Mouse (Mus musculus) hindbrain, embryonic 14.5 days (tissue): ENCODE measurements around the gene Cnnm1. TPM values are rescaled to one million over a fixed set of nuclear protein-coding genes. Genes with fewer than 3 reads are reported as not detected.

ENCODE experiments used
- ATAC-seq: fragments of 200-750 bp; cut with Nextera tagmentation; 2 replicates; pipeline ENCODE4 v1.8.0; 2017; ENCODE audit warnings: moderate number of reproducible peaks, mild to moderate bottlenecking, moderate TSS enrichment, moderate library complexity; ENCODE audit not compliant: low FRiP score
- DNase-seq: peaks from one replicate; pipeline ENCODE4 v3.0.0-alpha.2; 2015; ENCODE audit warnings: low spot score
- H3K27ac ChIP-seq: fragments of 300-500 bp; sonication (generic); 2 replicates; pipeline ENCODE4 v1.5.1; 2014; ENCODE audit warnings: mild to moderate bottlenecking, moderate library complexity
- H3K27me3 ChIP-seq: fragments of 300-500 bp; sonication (generic); 2 replicates; pipeline ENCODE4 v1.6.1; 2014; ENCODE audit warnings: mild to moderate bottlenecking, low read length, mixed read lengths; ENCODE audit not compliant: control insufficient read depth, insufficient read depth
- H3K36me3 ChIP-seq: fragments of 300-500 bp; sonication (generic); replicated peaks from 2 replicates; pipeline ENCODE4 v1.6.1; 2014; ENCODE audit not compliant: control insufficient read depth, insufficient read depth
- H3K4me1 ChIP-seq: fragments of 300-500 bp; sonication (generic); replicated peaks from 2 replicates; pipeline ENCODE4 v1.6.1; 2014; ENCODE audit warnings: antibody characterized with exemption, low read length, mixed read lengths; ENCODE audit not compliant: control insufficient read depth, insufficient read depth
- H3K4me2 ChIP-seq: fragments of 300-500 bp; sonication (generic); replicated peaks from 2 replicates; pipeline ENCODE4 v1.6.1; 2014; ENCODE audit warnings: mild to moderate bottlenecking, moderate library complexity
- H3K4me3 ChIP-seq: fragments of 300-500 bp; sonication (generic); replicated peaks from 2 replicates; pipeline ENCODE4 v1.5.1; 2014; ENCODE audit warnings: mild to moderate bottlenecking, low read length
- H3K9ac ChIP-seq: fragments of 300-500 bp; sonication (generic); 2 replicates; pipeline ENCODE4 v1.6.1; 2014
- H3K9me3 ChIP-seq: fragments of 300-500 bp; sonication (generic); 2 replicates; pipeline ENCODE4 v1.6.1; 2016; ENCODE audit warnings: low read length; ENCODE audit not compliant: control insufficient read depth
- WGBS: fragments of 180-500 bp; shearing (Covaris S2); extraction: QIAGEN DNeasy Blood & Tissue Kit; methylation state at CpG from one replicate; pipeline ENCODE4 v1.1.7; 2014; 5-methylcytosine and 5-hydroxymethylcytosine counted together
- polyA plus RNA-seq: library from polyadenylated mRNA; unstranded; fragments of >200 nt; fragmentation: Nextera tagmentation; extraction: Ambion mirVana; gene quantifications from 2 replicates; pipeline ENCODE4 v1.2.1, GENCODE M21; 2014

Cnnm1 gene
- polyA plus RNA-seq = 4.4 and 4.5 TPM in 2 replicates

DNA sequence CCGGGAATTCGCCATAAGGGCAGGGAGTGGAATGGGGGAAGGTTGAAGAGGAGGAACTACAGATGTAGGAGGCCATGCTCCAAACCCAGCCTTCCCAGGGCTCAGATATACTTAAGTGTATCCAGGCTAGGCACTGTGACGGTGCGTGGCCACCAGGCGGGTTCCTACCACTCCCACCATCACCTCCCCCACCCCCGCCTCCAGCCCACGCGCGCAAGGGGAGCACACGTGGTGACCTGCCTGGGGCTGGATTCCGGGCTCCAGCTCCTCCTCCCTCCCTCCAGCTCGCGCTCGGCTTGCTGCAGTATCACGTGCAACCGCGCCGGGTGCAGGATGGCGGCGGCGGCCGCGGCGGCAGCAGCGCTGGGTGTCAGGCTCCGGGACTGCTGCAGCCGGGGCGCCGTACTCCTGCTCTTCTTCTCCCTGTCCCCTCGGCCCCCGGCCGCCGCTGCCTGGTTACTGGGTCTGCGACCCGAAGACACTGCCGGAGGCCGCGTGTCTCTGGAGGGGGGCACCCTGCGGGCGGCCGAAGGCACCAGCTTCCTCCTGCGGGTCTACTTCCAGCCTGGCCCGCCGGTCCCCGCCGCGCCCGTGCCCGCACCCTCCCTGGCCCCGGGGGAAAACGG lies at the start of gene Cnnm1:
Cnnm1 (plus strand) TSS at position 325 of the 626 bp plus-strand sequence.
- Histone ChIP-seq H3K9ac (peak within 1 kb of the TSS; percentile 91), H3K9me3 (peaks cover 7% of the 10 kb centered on the region; the same call in 1 of the 2 replicates), H3K4me1 (peaks cover 16% of the 10 kb centered on the region; the same call in 1 of the 2 replicates), H3K36me3 (no peaks in the 10 kb centered on the region), H3K4me2 (peak within 1 kb of the TSS; percentile 97), H3K27ac (peak within 1 kb of the TSS; percentile 82), H3K4me3 (peak within 1 kb of the TSS; percentile 86), H3K27me3 (peaks cover 16% of the 10 kb centered on the region)
- peak; percentile 89 for ATAC-seq
- under 1% methylated on average over 44 of the region's 51 CpGs for WGBS
- peak; percentile 69 for DNase-seq

DNA sequence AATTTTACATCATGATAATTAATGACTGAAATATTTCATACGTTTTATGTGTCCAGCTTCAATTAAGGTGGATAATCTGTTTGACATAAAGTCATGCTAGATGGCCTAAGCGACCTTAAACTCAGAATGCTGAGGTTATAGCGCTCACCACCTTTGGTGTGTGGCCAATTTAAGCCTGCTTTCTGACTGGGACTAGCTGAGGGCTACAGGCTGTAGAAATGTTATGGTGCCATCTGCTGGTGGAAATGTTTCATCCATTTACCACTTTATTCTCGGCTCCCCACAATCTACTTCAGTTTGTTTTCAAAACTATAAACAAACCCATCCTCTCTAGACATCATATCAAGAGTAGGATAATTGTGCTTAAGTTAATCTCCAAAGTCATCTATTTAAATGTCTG lies 43.9 kb upstream of the Cnnm1 start:
- DNase-seq (peak; percentile 85), ATAC-seq (peak; percentile 46; the same call in 1 of the 2 replicates)
- no peak overlapping the region for H3K4me2 ChIP-seq
- H3K4me1 ChIP-seq = no peaks in the 10 kb centered on the region
- no peaks in the 10 kb centered on the region for H3K36me3 ChIP-seq
- no peak overlapping the region for H3K27ac ChIP-seq
- WGBS = 5% methylated on average over 4 of the region's 4 CpGs
- no peaks in the 10 kb centered on the region for H3K9me3 ChIP-seq
- H3K9ac ChIP-seq = no peak overlapping the region
- no peaks in the 10 kb centered on the region for H3K27me3 ChIP-seq
- H3K4me3 ChIP-seq = no peak overlapping the region

DNA sequence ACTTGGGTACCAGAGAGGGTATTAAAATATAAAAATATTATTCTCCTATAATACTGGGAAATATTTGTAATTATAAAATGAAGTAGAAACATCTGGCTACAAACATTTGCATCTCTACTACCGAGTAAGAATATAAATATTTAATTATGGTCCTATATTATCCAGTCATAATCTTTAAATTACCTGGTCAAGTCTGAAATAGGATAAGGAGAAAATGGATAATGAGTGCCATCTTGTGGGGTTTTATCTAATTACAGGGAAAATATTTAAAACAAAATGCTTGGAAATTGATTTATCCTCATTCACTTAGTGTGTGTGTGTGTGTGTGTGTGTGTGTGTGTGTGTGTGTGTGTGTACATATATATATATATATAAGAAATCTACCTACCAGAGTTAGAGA lies 33.1 kb upstream of the Cnnm1 start:
- DNase-seq = peak; percentile 63
- H3K4me1 ChIP-seq = no peaks in the 10 kb centered on the region
- H3K9ac ChIP-seq = no peak overlapping the region
- no peak overlapping the region for H3K4me2 ChIP-seq
- no peaks in the 10 kb centered on the region for H3K36me3 ChIP-seq
- H3K4me3 ChIP-seq = no peak overlapping the region
- WGBS = 34% methylated on average over 1 of the region's 1 CpGs
- ATAC-seq = no peak
- H3K27ac ChIP-seq = no peak overlapping the region
- H3K9me3 ChIP-seq = no peaks in the 10 kb centered on the region
- no peaks in the 10 kb centered on the region for H3K27me3 ChIP-seq

DNA sequence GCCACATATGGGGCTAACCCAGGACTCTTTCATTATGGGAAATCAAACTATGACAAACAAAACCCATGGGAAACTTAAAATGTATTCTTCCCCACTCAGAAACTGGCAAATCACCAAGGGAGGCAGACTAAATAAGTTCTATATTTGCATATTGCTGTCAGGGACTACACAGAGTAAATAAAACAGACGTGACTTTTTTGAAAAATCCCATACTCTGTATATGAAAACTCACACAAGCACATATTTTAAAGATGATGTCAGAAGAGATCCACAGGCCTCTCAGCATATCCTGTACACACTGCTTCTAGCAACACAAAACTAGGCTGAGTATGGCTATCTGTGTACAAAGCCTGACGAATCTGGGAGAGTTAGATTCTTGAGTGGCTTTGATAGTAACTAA lies 24.7 kb upstream of the Cnnm1 start:
- WGBS = 74% methylated on average over 2 of the region's 2 CpGs

DNA sequence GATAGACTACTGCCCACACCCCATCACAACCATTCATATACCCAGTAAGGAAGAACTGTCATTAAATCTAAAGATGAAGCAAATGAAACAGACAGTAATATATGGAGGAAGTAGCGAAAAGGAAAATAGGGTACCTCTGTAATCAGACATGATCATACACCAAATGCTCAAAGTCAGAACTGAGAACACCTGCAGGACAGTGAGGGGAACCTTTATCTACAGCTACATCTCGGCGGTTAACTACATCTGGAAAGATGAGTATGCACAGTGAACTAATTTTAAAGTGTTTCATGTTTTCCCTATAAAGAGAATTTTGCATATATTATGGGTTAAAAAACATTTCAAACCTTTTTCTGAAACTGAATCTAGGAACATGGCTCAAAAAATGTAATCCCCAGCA lies 19.7 kb upstream of the Cnnm1 start:
- DNase-seq = no peak
- Histone ChIP-seq H3K4me2 (no peak overlapping the region), H3K4me3 (no peak overlapping the region), H3K9ac (no peak overlapping the region), H3K4me1 (no peaks in the 10 kb centered on the region), H3K9me3 (no peaks in the 10 kb centered on the region), H3K27me3 (no peaks in the 10 kb centered on the region), H3K36me3 (no peaks in the 10 kb centered on the region), H3K27ac (no peak overlapping the region)
- no peak for ATAC-seq
- WGBS = 83% methylated on average over 3 of the region's 3 CpGs

More for the DNA sequence above, 24.7 kb upstream of the Cnnm1 start:
- Histone ChIP-seq H3K27ac (no peak overlapping the region), H3K9me3 (no peaks in the 10 kb centered on the region), H3K9ac (no peak overlapping the region), H3K27me3 (no peaks in the 10 kb centered on the region), H3K4me3 (no peak overlapping the region), H3K4me1 (no peaks in the 10 kb centered on the region), H3K36me3 (no peaks in the 10 kb centered on the region), H3K4me2 (no peak overlapping the region)
- DNase-seq (no peak), ATAC-seq (no peak)

DNA sequence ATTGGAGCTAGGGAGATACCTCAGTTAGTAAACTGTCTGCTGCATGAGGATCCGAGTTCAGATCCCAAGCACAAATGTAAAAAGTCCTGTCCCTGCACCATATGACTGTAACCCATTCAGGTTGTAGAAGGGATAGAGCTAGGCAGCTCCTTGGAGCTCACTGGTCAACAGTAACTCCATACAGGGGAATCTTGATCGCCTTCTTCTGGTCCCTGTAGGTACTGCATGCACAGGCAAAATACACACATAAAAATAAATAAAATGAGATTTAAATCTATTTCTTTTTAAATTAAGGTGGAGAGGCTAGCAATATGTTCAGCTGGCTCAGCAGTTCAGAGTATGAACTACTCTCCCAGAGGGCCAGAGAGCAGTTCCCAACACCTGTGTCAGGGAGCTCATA lies 16.2 kb upstream of the Cnnm1 start:
- no peak overlapping the region for H3K9ac ChIP-seq
- H3K4me2 ChIP-seq = no peak overlapping the region
- H3K9me3 ChIP-seq = no peaks in the 10 kb centered on the region
- WGBS = 76% methylated on average over 2 of the region's 2 CpGs
- H3K36me3 ChIP-seq = no peaks in the 10 kb centered on the region
- no peak overlapping the region for H3K4me3 ChIP-seq
- no peak overlapping the region for H3K27ac ChIP-seq
- ATAC-seq (no peak), DNase-seq (no peak)
- no peaks in the 10 kb centered on the region for H3K27me3 ChIP-seq
- H3K4me1 ChIP-seq = no peaks in the 10 kb centered on the region

DNA sequence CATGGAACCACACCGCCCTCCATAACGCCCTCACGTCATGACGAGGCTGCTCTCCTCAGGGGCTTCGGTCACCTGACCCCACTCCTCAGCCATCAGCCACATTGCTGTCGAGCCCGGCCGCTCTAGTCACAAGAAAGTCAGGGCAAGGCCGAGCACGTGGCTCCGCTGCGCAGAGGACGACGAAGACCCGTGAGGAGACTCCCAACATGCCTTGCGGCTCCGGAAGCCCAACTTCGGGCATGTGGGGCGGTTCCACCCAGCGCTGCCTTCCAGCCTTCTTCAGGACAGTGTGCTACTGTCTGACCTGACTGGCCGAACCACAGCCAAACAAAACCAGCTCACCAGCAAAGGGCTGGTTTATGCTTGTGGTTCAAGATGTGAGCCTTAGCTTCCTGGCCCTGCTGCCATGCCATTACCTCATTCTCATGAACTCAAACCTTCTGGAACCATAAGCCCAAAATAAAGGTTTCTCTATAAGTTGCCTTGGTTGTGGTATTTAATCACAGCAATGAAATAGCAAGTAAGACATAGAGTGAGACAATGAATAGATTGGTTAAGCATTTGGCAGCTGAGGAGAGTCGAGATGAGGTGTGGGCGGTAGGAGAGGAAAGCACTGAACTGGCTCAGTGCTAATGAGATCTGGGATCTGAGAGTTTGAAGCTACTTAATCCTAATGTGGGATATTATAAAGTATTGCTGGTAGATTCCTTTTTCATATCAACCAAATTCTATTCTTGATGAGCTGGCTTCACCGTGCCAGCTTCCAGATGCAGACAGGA lies 12.6 kb upstream of the Cnnm1 start:
- no peaks in the 10 kb centered on the region for H3K9me3 ChIP-seq
- DNase-seq (no peak), ATAC-seq (no peak)
- no peak overlapping the region for H3K9ac ChIP-seq
- H3K36me3 ChIP-seq = no peaks in the 10 kb centered on the region
- H3K27me3 ChIP-seq = no peaks in the 10 kb centered on the region
- H3K4me1 ChIP-seq = no peaks in the 10 kb centered on the region
- WGBS = 92% methylated on average over 24 of the region's 24 CpGs
- H3K4me3 ChIP-seq = no peak overlapping the region
- H3K27ac ChIP-seq = no peak overlapping the region
- H3K4me2 ChIP-seq = no peak overlapping the region

DNA sequence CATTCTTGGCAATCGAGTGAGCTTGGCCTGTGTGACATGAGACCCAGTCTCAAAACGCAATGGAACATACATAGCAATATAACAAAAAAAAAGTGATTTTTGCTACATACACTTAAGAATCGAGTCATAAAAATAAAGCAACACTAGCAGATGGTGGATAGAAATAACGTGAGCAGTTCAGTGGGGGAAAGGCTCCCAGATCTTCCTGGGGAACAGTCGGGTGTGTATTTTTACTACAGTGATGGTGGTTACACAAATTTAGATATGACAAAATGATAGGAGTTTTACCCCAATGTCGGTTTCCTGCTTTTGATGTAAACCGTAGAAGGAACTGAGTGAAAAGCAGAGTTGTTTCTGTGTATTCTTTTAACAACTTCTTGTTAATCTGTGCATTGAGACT lies 990 bp upstream of the Cnnm1 start:
- 90% methylated on average over 7 of the region's 7 CpGs for WGBS
- Histone ChIP-seq H3K27ac (no peak overlapping the region), H3K9ac (no peak overlapping the region), H3K4me1 (peaks cover 16% of the 10 kb centered on the region; the same call in 1 of the 2 replicates), H3K9me3 (peaks cover 7% of the 10 kb centered on the region; the same call in 1 of the 2 replicates), H3K36me3 (no peaks in the 10 kb centered on the region), H3K4me3 (no peak overlapping the region), H3K4me2 (no peak overlapping the region), H3K27me3 (peaks cover 16% of the 10 kb centered on the region)
- ATAC-seq (no peak), DNase-seq (no peak)

DNA sequence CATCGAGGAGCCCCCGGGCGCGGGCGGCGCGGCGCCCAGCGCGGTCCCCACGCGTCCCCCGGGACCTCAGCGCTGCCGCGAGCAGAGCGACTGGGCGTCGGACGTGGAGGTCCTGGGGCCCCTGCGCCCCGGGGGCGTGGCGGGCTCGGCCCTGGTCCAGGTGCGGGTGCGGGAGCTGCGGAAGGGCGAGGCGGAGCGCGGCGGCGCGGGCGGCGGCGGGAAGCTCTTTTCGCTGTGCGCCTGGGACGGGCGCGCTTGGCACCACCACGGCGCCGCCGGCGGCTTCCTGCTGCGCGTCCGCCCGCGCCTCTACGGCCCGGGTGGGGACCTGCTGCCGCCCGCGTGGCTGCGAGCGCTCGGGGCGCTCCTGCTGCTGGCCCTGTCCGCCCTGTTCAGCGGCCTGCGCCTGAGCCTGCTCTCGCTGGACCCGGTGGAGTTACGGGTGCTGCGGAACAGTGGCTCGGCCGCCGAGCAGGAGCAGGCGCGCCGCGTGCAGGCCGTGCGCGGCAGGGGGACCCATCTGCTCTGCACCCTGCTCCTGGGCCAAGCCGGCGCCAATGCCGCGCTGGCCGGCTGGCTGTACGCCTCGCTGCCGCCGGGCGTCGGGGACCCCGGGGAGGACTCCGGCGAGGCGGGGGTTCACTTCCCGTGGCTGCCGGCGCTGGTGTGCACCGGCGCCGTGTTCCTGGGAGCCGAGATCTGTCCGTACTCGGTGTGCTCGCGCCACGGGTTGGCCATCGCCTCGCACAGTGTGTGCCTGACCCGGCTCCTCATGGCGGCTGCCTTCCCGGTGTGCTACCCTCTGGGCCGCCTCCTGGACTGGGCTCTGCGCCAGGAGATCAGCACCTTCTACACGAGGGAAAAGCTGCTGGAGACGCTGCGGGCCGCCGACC lies 778 bp downstream of the Cnnm1 start:
- Histone ChIP-seq H3K27me3 (peaks cover 16% of the 10 kb centered on the region), H3K9me3 (peaks cover 7% of the 10 kb centered on the region; the same call in 1 of the 2 replicates)

More for the DNA sequence above, 778 bp downstream of the Cnnm1 start:
- Histone ChIP-seq H3K36me3 (no peaks in the 10 kb centered on the region), H3K4me1 (peaks cover 16% of the 10 kb centered on the region; the same call in 1 of the 2 replicates), H3K4me2 (peak overlapping the region; percentile 97), H3K9ac (peak overlapping the region; percentile 91), H3K4me3 (peak overlapping the region; percentile 86), H3K27ac (peak overlapping the region; percentile 82)
- WGBS = under 1% methylated on average over 94 of the region's 118 CpGs
- ATAC-seq (peak; percentile 68), DNase-seq (peak; percentile 37)
